Mouse (Mus musculus) CH12.LX (cell line): Measurements from ENCODE around the gene Hk1. TPM values are rescaled to one million over a fixed set of nuclear protein-coding genes. Genes with fewer than 3 reads are reported as not detected.

Experiments used
- DNase-seq: peaks from one replicate; pipeline ENCODE4 v3.0.0-alpha.2; 2013; ENCODE audit errors: extremely low read depth
- H3K27ac ChIP-seq: 2 replicates; pipeline ENCODE4 v1.5.1; 2012; ENCODE audit warnings: low read depth, mild to moderate bottlenecking, control low read depth, moderate library complexity; ENCODE audit not compliant: insufficient read depth
- H3K27me3 ChIP-seq: replicated peaks from 2 replicates; pipeline ENCODE3; 2012; ENCODE audit warnings: inconsistent platforms
- H3K36me3 ChIP-seq, 2 experiments: replicated peaks in 1 of 2; 2 replicates each; pipeline versions ENCODE3 to v1.6.1; 2012; ENCODE audit warnings: inconsistent platforms in 1 of 2, low read length in 1 of 2, mild to moderate bottlenecking in 1 of 2, mixed read lengths in 1 of 2, moderate library complexity in 1 of 2; ENCODE audit not compliant: control insufficient read depth in 1 of 2, insufficient read depth in 1 of 2
- H3K4me1 ChIP-seq, 2 experiments: 2 replicates each; pipeline ENCODE4 v1.6.1; 2012; ENCODE audit warnings: inconsistent platforms in 1 of 2, moderate library complexity in 1 of 2; ENCODE audit not compliant: insufficient read depth in 2 of 2, control insufficient read depth in 1 of 2
- H3K4me2 ChIP-seq: 2 replicates; pipeline ENCODE4 v1.6.1; 2012; ENCODE audit warnings: low read depth, mild to moderate bottlenecking, control low read depth; ENCODE audit not compliant: poor library complexity, insufficient read depth, severe bottlenecking
- H3K4me3 ChIP-seq, 3 experiments: fragments of 150-350 bp in 1 of 3; sonication (generic) in 1 of 3; replicated peaks in 1 of 3; 2 replicates each; pipeline versions ENCODE3 to v1.5.1; 2011 to 2012; ENCODE audit warnings: low read depth in 2 of 3, low read length in 2 of 3, mild to moderate bottlenecking in 2 of 3, moderate library complexity in 2 of 3, control low read depth in 1 of 3, improper control_type of control experiment in 1 of 3, inconsistent platforms in 1 of 3, mixed read lengths in 1 of 3; ENCODE audit not compliant: poor library complexity in 1 of 3
- H3K79me2 ChIP-seq: replicated peaks from 2 replicates; pipeline ENCODE4 v1.6.1; 2012; ENCODE audit warnings: mild to moderate bottlenecking, moderate library complexity; ENCODE audit not compliant: control insufficient read depth, poor library complexity, insufficient read depth, severe bottlenecking; ENCODE audit errors: extremely low read depth
- H3K9ac ChIP-seq: 2 replicates; pipeline ENCODE4 v1.6.1; 2012; ENCODE audit warnings: low read depth, mild to moderate bottlenecking, control low read depth, moderate library complexity; ENCODE audit not compliant: insufficient read depth
- H3K9me3 ChIP-seq: replicated peaks from 2 replicates; pipeline ENCODE3; 2012; ENCODE audit warnings: low read length, inconsistent platforms, mixed read lengths
- BHLHE40 ChIP-seq: IDR thresholded peaks from 2 replicates; pipeline ENCODE4 v1.6.1; 2011; ENCODE audit warnings: mild to moderate bottlenecking, low read depth, low read length, improper control_type of control experiment
- CHD2 ChIP-seq: IDR thresholded peaks from 2 replicates; pipeline ENCODE4 v1.6.1; 2011; ENCODE audit warnings: low read length, improper control_type of control experiment
- E2F4 ChIP-seq: IDR thresholded peaks from 2 replicates; pipeline ENCODE4 v1.6.1; 2011; ENCODE audit warnings: low read depth, low read length, improper control_type of control experiment; ENCODE audit not compliant: insufficient replicate concordance
- ELF1 ChIP-seq: IDR thresholded peaks from 2 replicates; pipeline ENCODE4 v1.6.1; 2014; ENCODE audit warnings: low read depth, mild to moderate bottlenecking, inconsistent platforms, low read length, improper control_type of control experiment
- EP300 ChIP-seq: IDR thresholded peaks from 2 replicates; pipeline ENCODE4 v1.6.1; 2011; ENCODE audit warnings: low read length, improper control_type of control experiment
- ETS1 ChIP-seq: conservative IDR thresholded peaks from 2 replicates; pipeline ENCODE4 v1.6.1; 2012; ENCODE audit warnings: low read depth, mild to moderate bottlenecking, inconsistent platforms, low read length, improper control_type of control experiment, moderate library complexity
- GABPA ChIP-seq: IDR thresholded peaks from 2 replicates; pipeline ENCODE4 v1.6.1; 2012; ENCODE audit warnings: low read depth, low read length, improper control_type of control experiment, inconsistent platforms; ENCODE audit not compliant: insufficient replicate concordance
- HCFC1 ChIP-seq: IDR thresholded peaks from 2 replicates; pipeline ENCODE4 v1.6.1; 2012; ENCODE audit warnings: low read depth, mild to moderate bottlenecking, inconsistent platforms, low read length, improper control_type of control experiment
- JUN ChIP-seq: IDR thresholded peaks from 2 replicates; pipeline ENCODE4 v1.6.1; 2011; ENCODE audit warnings: low read depth, mild to moderate bottlenecking, low read length, improper control_type of control experiment, moderate library complexity; ENCODE audit not compliant: insufficient read depth
- JUND ChIP-seq: conservative IDR thresholded peaks from 2 replicates; pipeline ENCODE4 v1.6.1; 2011; ENCODE audit warnings: low read depth, low read length, improper control_type of control experiment
- KAT2A ChIP-seq: IDR thresholded peaks from 2 replicates; pipeline ENCODE4 v1.6.1; 2012; ENCODE audit warnings: low read length, improper control_type of control experiment, inconsistent platforms; ENCODE audit not compliant: insufficient replicate concordance
- MAFK ChIP-seq: IDR thresholded peaks from 2 replicates; pipeline ENCODE4 v1.6.1; 2011; ENCODE audit warnings: low read length, improper control_type of control experiment; ENCODE audit not compliant: insufficient replicate concordance
- MAX ChIP-seq: IDR thresholded peaks from 2 replicates; pipeline ENCODE4 v1.6.1; 2011; ENCODE audit warnings: low read length, improper control_type of control experiment
- MAZ ChIP-seq: IDR thresholded peaks from 2 replicates; pipeline ENCODE4 v1.6.1; 2012; ENCODE audit warnings: low read depth, mild to moderate bottlenecking, inconsistent platforms, low read length, improper control_type of control experiment, moderate library complexity
- MEF2A ChIP-seq: IDR thresholded peaks from 2 replicates; pipeline ENCODE4 v1.6.1; 2014; ENCODE audit warnings: low read depth, mild to moderate bottlenecking, inconsistent platforms, low read length, improper control_type of control experiment, borderline replicate concordance
- MXI1 ChIP-seq: IDR thresholded peaks from 2 replicates; pipeline ENCODE4 v1.6.1; 2011; ENCODE audit warnings: mild to moderate bottlenecking, low read depth, low read length, improper control_type of control experiment
- MYC ChIP-seq: IDR thresholded peaks from 2 replicates; pipeline ENCODE4 v1.6.1; 2011; ENCODE audit warnings: low read depth, mild to moderate bottlenecking, improper control_type of control experiment, low read length
- NELFE ChIP-seq: IDR thresholded peaks from 2 replicates; pipeline ENCODE4 v1.6.1; 2011; ENCODE audit warnings: low read depth, low read length, improper control_type of control experiment
- NRF1 ChIP-seq: IDR thresholded peaks from 2 replicates; pipeline ENCODE4 v1.6.1; 2014; ENCODE audit warnings: low read depth, mild to moderate bottlenecking, inconsistent platforms, low read length, improper control_type of control experiment, moderate library complexity
- PAX5 ChIP-seq: IDR thresholded peaks from 2 replicates; pipeline ENCODE4 v1.6.1; 2012; ENCODE audit warnings: low read length, inconsistent platforms, mixed read lengths
- POLR2AphosphoS2 ChIP-seq: IDR thresholded peaks from 2 replicates; pipeline ENCODE4 v1.6.1; 2011; ENCODE audit warnings: low read depth, low read length, improper control_type of control experiment
- RAD21 ChIP-seq: IDR thresholded peaks from 2 replicates; pipeline ENCODE4 v1.6.1; 2011; ENCODE audit warnings: low read depth, mild to moderate bottlenecking, low read length, improper control_type of control experiment, moderate library complexity
- SMC3 ChIP-seq: IDR thresholded peaks from 2 replicates; pipeline ENCODE4 v1.6.1; 2011; ENCODE audit warnings: low read depth, low read length, improper control_type of control experiment
- TCF12 ChIP-seq: IDR thresholded peaks from 2 replicates; pipeline ENCODE4 v1.6.1; 2014; ENCODE audit warnings: low read depth, mild to moderate bottlenecking, inconsistent platforms, low read length, improper control_type of control experiment
- ZC3H11A ChIP-seq: IDR thresholded peaks from 2 replicates; pipeline ENCODE4 v1.6.1; 2012; ENCODE audit warnings: low read depth, mild to moderate bottlenecking, inconsistent platforms, low read length, improper control_type of control experiment
- ZKSCAN1 ChIP-seq: IDR thresholded peaks from 2 replicates; pipeline ENCODE4 v1.6.1; 2012; ENCODE audit warnings: low read depth, inconsistent platforms, low read length, improper control_type of control experiment, borderline replicate concordance
- ZMIZ1 ChIP-seq: IDR thresholded peaks from 2 replicates; pipeline ENCODE4 v1.6.1; 2012; ENCODE audit warnings: low read depth, mild to moderate bottlenecking, inconsistent platforms, low read length, improper control_type of control experiment
- dilution Hi-C: fragments of 300-500 bp; cut with MboI; formaldehyde crosslinking; loops from 2 replicates; pipeline ENCODE4 v1.14.3; 2020; ENCODE audit warnings: low sequenced_read_pairs; ENCODE audit not compliant: extremely low pct_unique_long_range_greater_than_20kb, extremely low pct_ligation_motif_present
- in situ Hi-C: fragments of 300-500 bp; cut with MboI; formaldehyde crosslinking; loops from 3 replicates; pipeline ENCODE4 v1.14.3; 2019; ENCODE audit warnings: low sequenced_read_pairs, low pct_ligation_motif_present, low pct_unique_long_range_greater_than_20kb, mixed read lengths
- polyA plus RNA-seq: library from polyadenylated mRNA; unstranded; fragments of >175 nt; gene quantifications from 2 replicates; pipeline ENCODE4 v1.2.1, GENCODE M21; 2012; ENCODE audit warnings: low read depth; ENCODE audit not compliant: insufficient read length
- total RNA-seq, 2 experiments: library from RNA; depleted of rRNA; stranded (reverse); fragments of 300-350 nt in 1 of 2; fragments of >200 nt in 1 of 2; gene quantifications; 2 replicates each; pipeline ENCODE4 v1.2.3; 2012 to 2014

The Hk1 gene
- total and polyA plus RNA-seq, 3 experiments, result 9.3 to 30.1 (median 23.4) TPM

DNA sequence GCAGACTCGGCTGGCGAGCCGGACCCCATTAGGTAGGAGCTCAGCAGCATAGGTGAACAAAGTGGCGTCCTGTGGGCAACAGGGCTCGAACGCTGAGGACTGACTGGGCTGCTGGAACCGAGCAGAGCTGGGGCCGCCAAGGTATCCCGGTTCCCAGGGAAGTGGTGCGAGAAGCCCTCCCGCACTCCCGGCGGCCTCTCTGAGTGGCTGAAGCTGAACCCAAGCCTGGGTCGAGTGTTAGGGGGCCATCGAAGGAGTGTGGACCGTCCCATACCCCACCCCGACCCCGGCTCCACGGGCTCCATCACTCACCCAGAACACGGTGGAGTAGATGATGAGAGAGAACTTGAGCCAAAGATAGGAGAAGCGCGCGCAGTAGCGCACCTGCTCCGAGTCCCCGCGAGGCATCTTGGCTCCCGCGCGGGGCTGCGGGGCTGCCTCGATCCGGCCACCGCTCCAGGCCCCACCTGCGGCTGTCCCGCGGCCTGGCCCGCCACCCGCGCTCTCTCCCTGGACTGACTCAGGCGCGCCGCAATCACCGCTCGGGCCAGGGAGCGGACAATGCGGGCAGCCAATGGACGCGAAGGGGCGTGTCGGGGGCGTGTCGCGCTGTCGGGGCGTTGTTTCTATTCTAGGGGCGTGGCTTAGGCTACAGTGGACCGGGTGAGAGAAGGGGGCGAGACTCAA is 148.9 kb downstream of the Hk1 start, which contains the start of gene Tspan15:
Tspan15 (minus strand) TSS at position 544 of the 687 bp plus-strand sequence.
- no peaks in the 10 kb centered on the region for H3K36me3 ChIP-seq
- H3K9me3 ChIP-seq, result no peaks in the 10 kb centered on the region
- H3K4me2 ChIP-seq, result peak within 1 kb of the TSS; percentile 72
- DNase-seq, result peak; percentile 48
- in situ Hi-C loops, result no loop called here
- no peak for TF ChIP-seq HCFC1
- no peak for TF ChIP-seq ZMIZ1
- no peak for TF ChIP-seq NRF1
- TF ChIP-seq JUND, result no peak
- no peak for TF ChIP-seq ZC3H11A
- 0 out of 2 replicates have a peak, but pooled peaks have one; percentile 26 for TF ChIP-seq TCF12
- TF ChIP-seq POLR2AphosphoS2, result no peak
- no peak for TF ChIP-seq E2F4
- TF ChIP-seq GABPA, result no peak
- TF ChIP-seq BHLHE40, result no peak
- no peak for TF ChIP-seq ZKSCAN1
- TF ChIP-seq JUN, result no peak
- no peak for TF ChIP-seq KAT2A
- TF ChIP-seq MYC, result no peak
- no peak for TF ChIP-seq PAX5
- TF ChIP-seq ELF1, result 0 out of 2 replicates have a peak, but pooled peaks have one; percentile 15
- TF ChIP-seq EP300, result no peak
- no peak for TF ChIP-seq MAX
- no peak within 1 kb of the TSS for H3K9ac ChIP-seq
- no peak within 1 kb of the TSS for H3K27ac ChIP-seq
- peaks cover 3 to 4% of the 10 kb centered on the region in 2 experiments; a peak in 1 of 4 replicates for H3K4me1 ChIP-seq
- H3K79me2 ChIP-seq, result no peaks in the 10 kb centered on the region
- dilution Hi-C loops, result no loop called here
- peaks cover 67% of the 10 kb centered on the region for H3K27me3 ChIP-seq
- H3K4me3 ChIP-seq, result peak within 1 kb of the TSS in 1 of 3 experiments; percentile 1

DNA sequence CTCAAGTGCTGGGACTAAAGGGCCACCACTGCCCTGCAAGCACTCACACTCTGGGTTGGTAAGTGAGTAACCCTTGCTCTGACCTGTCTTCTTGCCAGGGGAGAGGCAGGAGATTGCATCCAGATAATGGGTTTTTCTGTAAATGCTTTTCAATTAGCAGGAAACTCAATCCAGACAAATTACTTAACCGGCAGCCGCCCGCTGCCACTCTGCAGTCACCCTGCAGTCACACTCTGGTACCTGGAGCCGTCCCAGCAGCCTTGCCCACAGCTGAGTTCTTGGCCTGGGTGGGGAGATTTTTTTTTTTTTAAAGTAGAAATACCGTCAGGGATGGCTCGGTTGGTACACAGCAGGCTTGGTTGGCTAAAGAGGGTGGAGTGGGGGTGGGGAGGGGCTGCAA is 151.6 kb downstream of the Hk1 start:
- H3K9me3 ChIP-seq, result no peaks in the 10 kb centered on the region
- dilution Hi-C loops, result no loop called here
- no peaks in the 10 kb centered on the region for H3K36me3 ChIP-seq
- no peak overlapping the region for H3K9ac ChIP-seq
- TF ChIP-seq MAZ (no peak), BHLHE40 (no peak), MXI1 (no peak), ZC3H11A (no peak), EP300 (no peak), MEF2A (no peak), SMC3 (no peak), RAD21 (no peak), NELFE (no peak), POLR2AphosphoS2 (no peak), CHD2 (no peak), ETS1 (no peak), JUN (no peak), MAFK (no peak), KAT2A (no peak), PAX5 (no peak)
- H3K27me3 ChIP-seq, result peaks cover 62% of the 10 kb centered on the region
- no peak overlapping the region for H3K4me2 ChIP-seq
- in situ Hi-C loops, result no loop called here
- no peak overlapping the region for H3K4me3 ChIP-seq
- H3K4me1 ChIP-seq, result peaks cover 3 to 4% of the 10 kb centered on the region in 2 experiments; a peak in 1 of 4 replicates
- DNase-seq, result no peak
- no peaks in the 10 kb centered on the region for H3K79me2 ChIP-seq
- H3K27ac ChIP-seq, result no peak overlapping the region
